Mouse (Mus musculus) midbrain, embryonic 12.5 days (tissue): Measurements from ENCODE around the gene Ctnnd2. TPM values are rescaled to one million over a fixed set of nuclear protein-coding genes. Genes with fewer than 3 reads are reported as not detected.
A peak's percentile ranks its signal among the peaks of the same experiment; 100 is the strongest.
"Not testable (repeated sequence)": the region's sequence is repeated elsewhere in the genome, so short reads cannot be mapped to it uniquely, and the experiment has no call there.

ENCODE experiments used
- ATAC-seq: fragments of 200-750 bp; cut with Nextera tagmentation; 2 replicates; pipeline ENCODE4 v1.8.0; 2017; ENCODE audit warnings: low read depth, moderate TSS enrichment, moderate library complexity; ENCODE audit not compliant: low FRiP score
- H3K27ac ChIP-seq: fragments of 300-500 bp; sonication (generic); replicated peaks from 2 replicates; pipeline ENCODE4 v1.5.1; 2016; ENCODE audit warnings: mild to moderate bottlenecking
- H3K27me3 ChIP-seq: fragments of 300-500 bp; sonication (generic); 2 replicates; pipeline ENCODE4 v1.6.1; 2016; ENCODE audit warnings: mild to moderate bottlenecking
- H3K36me3 ChIP-seq: fragments of 300-500 bp; sonication (generic); 2 replicates; pipeline ENCODE4 v1.6.1; 2016
- H3K4me1 ChIP-seq: fragments of 300-500 bp; sonication (generic); 2 replicates; pipeline ENCODE4 v1.6.1; 2016
- H3K4me2 ChIP-seq: fragments of 300-500 bp; sonication (generic); replicated peaks from 2 replicates; pipeline ENCODE4 v1.6.1; 2016; ENCODE audit warnings: mild to moderate bottlenecking, moderate library complexity
- H3K4me3 ChIP-seq: fragments of 300-500 bp; sonication (generic); 2 replicates; pipeline ENCODE4 v1.5.1; 2016; ENCODE audit warnings: mild to moderate bottlenecking
- H3K9ac ChIP-seq: fragments of 300-500 bp; sonication (generic); replicated peaks from 2 replicates; pipeline ENCODE4 v1.6.1; 2016; ENCODE audit warnings: mild to moderate bottlenecking, moderate library complexity
- H3K9me3 ChIP-seq: fragments of 300-500 bp; sonication (generic); 2 replicates; pipeline ENCODE4 v1.6.1; 2016; ENCODE audit warnings: mild to moderate bottlenecking
- WGBS: fragments of 180-500 bp; shearing (Covaris S2); methylation state at CpG from one replicate; pipeline ENCODE4 v1.1.7; 2016; 5-methylcytosine and 5-hydroxymethylcytosine counted together
- polyA plus RNA-seq: library from polyadenylated mRNA; unstranded; fragments of >200 nt; fragmentation: Nextera tagmentation; extraction: Ambion mirVana; gene quantifications from 2 replicates; pipeline ENCODE4 v1.2.1, GENCODE M21; 2016

The Ctnnd2 gene
- polyA plus RNA-seq: 40.4 and 47.4 TPM in 2 replicates

GRCm38 (mm10) chr15:30172391-30173281, at the start of gene Ctnnd2:
Gene Ctnnd2, plus strand, starts transcription at chr15:30172593.
- H3K36me3 ChIP-seq: no peaks in the 10 kb centered on the region
- WGBS: under 1% methylated on average over 100 of the region's 136 CpGs
- H3K9ac ChIP-seq: peak within 1 kb of the TSS; percentile 74
- H3K4me1 ChIP-seq: peaks cover 13% of the 10 kb centered on the region
- ATAC-seq: peak; percentile 90
- peak within 1 kb of the TSS; percentile 96 for H3K27ac ChIP-seq
- peak within 1 kb of the TSS; percentile 75 for H3K4me3 ChIP-seq
- H3K9me3 ChIP-seq: no peaks in the 10 kb centered on the region
- H3K27me3 ChIP-seq: 0 out of 2 replicates have a peak, but pooled peaks cover 12% of the 10 kb centered on the region
- peak within 1 kb of the TSS; percentile 73 for H3K4me2 ChIP-seq

GRCm38 (mm10) chr15:30130705-30131104, 41.7 kb upstream of the Ctnnd2 start:
- Histone ChIP-seq H3K4me1 (no peaks in the 10 kb centered on the region), H3K36me3 (no peaks in the 10 kb centered on the region), H3K27me3 (no peaks in the 10 kb centered on the region), H3K9me3 (no peaks in the 10 kb centered on the region), H3K27ac (no peak overlapping the region), H3K9ac (no peak overlapping the region), H3K4me3 (no peak overlapping the region), H3K4me2 (no peak overlapping the region)
- no peak for ATAC-seq
- WGBS: 70% methylated on average over 6 of the region's 6 CpGs

GRCm38 (mm10) chr15:30139626-30140025, 32.8 kb upstream of the Ctnnd2 start:
- H3K27ac ChIP-seq, H3K9me3 ChIP-seq, H3K4me1 ChIP-seq, ATAC-seq, H3K4me2 ChIP-seq, H3K9ac ChIP-seq, H3K36me3 ChIP-seq, H3K27me3 ChIP-seq, H3K4me3 ChIP-seq: not testable (repeated sequence)
- WGBS: 40% methylated on average over 1 of the region's 1 CpGs

GRCm38 (mm10) chr15:30145413-30145812, 27.0 kb upstream of the Ctnnd2 start:
- Histone ChIP-seq H3K27ac (no peak overlapping the region), H3K36me3 (no peaks in the 10 kb centered on the region), H3K9ac (no peak overlapping the region), H3K4me1 (no peaks in the 10 kb centered on the region), H3K9me3 (no peaks in the 10 kb centered on the region), H3K4me3 (no peak overlapping the region), H3K27me3 (no peaks in the 10 kb centered on the region), H3K4me2 (no peak overlapping the region)
- 85% methylated on average over 2 of the region's 2 CpGs for WGBS
- ATAC-seq: no peak

- Histone ChIP-seq H3K9me3 (no peaks in the 10 kb centered on the region), H3K27ac (no peak overlapping the region), H3K36me3 (no peaks in the 10 kb centered on the region), H3K4me3 (no peak overlapping the region), H3K9ac (no peak overlapping the region), H3K4me2 (no peak overlapping the region), H3K4me1 (no peaks in the 10 kb centered on the region), H3K27me3 (no peaks in the 10 kb centered on the region)
- 42% methylated on average over 2 of the region's 2 CpGs for WGBS
- ATAC-seq: no peak
These were observed 20.2 kb upstream of the Ctnnd2 start for GRCm38 (mm10) chr15:30152176-30152575.

GRCm38 (mm10) chr15:30157975-30158374, 14.4 kb upstream of the Ctnnd2 start:
- H3K4me1 ChIP-seq: no peaks in the 10 kb centered on the region
- H3K9me3 ChIP-seq: no peaks in the 10 kb centered on the region
- WGBS: 94% methylated on average over 1 of the region's 1 CpGs

GRCm38 (mm10) chr15:30170031-30170430, 2.4 kb upstream of the Ctnnd2 start:
- no peaks in the 10 kb centered on the region for H3K9me3 ChIP-seq
- no peaks in the 10 kb centered on the region for H3K36me3 ChIP-seq
- no peak for ATAC-seq
- 78% methylated on average over 8 of the region's 8 CpGs for WGBS
- no peak overlapping the region for H3K4me2 ChIP-seq
- H3K9ac ChIP-seq: no peak overlapping the region
- no peak overlapping the region for H3K27ac ChIP-seq
- H3K27me3 ChIP-seq: 0 out of 2 replicates have a peak, but pooled peaks cover 12% of the 10 kb centered on the region
- H3K4me3 ChIP-seq: no peak overlapping the region
- peaks cover 13% of the 10 kb centered on the region for H3K4me1 ChIP-seq

More at GRCm38 (mm10) chr15:30157975-30158374, 14.4 kb upstream of the Ctnnd2 start:
- ATAC-seq: no peak
- no peak overlapping the region for H3K4me3 ChIP-seq
- H3K27me3 ChIP-seq: no peaks in the 10 kb centered on the region
- no peak overlapping the region for H3K4me2 ChIP-seq
- no peaks in the 10 kb centered on the region for H3K36me3 ChIP-seq
- no peak overlapping the region for H3K9ac ChIP-seq
- H3K27ac ChIP-seq: no peak overlapping the region

- 15% methylated on average over 11 of the region's 11 CpGs for WGBS
These were observed 749 bp upstream of the Ctnnd2 start for GRCm38 (mm10) chr15:30171493-30172195.

GRCm38 (mm10) chr15:30173370-30173941, 1.1 kb downstream of the Ctnnd2 start:
- Histone ChIP-seq H3K36me3 (no peaks in the 10 kb centered on the region), H3K4me3 (peak overlapping the region; percentile 75), H3K27ac (peak overlapping the region; percentile 96), H3K4me2 (peak overlapping the region; percentile 73), H3K9me3 (no peaks in the 10 kb centered on the region), H3K4me1 (peaks cover 13% of the 10 kb centered on the region), H3K27me3 (0 out of 2 replicates have a peak, but pooled peaks cover 12% of the 10 kb centered on the region), H3K9ac (peak overlapping the region; percentile 74)
- under 1% methylated on average over 26 of the region's 29 CpGs for WGBS
- peak; percentile 66 for ATAC-seq

More at GRCm38 (mm10) chr15:30171493-30172195, 749 bp upstream of the Ctnnd2 start:
- Histone ChIP-seq H3K4me2 (peak overlapping the region; percentile 73), H3K27me3 (0 out of 2 replicates have a peak, but pooled peaks cover 12% of the 10 kb centered on the region), H3K9me3 (no peaks in the 10 kb centered on the region), H3K9ac (peak overlapping the region; percentile 74), H3K36me3 (no peaks in the 10 kb centered on the region), H3K4me1 (peaks cover 13% of the 10 kb centered on the region), H3K27ac (peak overlapping the region; percentile 96), H3K4me3 (peak overlapping the region; percentile 75)
- ATAC-seq: no peak

GRCm38 (mm10) chr15:30174321-30174720, 1.9 kb downstream of the Ctnnd2 start:
- peak overlapping the region; percentile 73 for H3K4me2 ChIP-seq
- peak overlapping the region; percentile 96 for H3K27ac ChIP-seq
- no peaks in the 10 kb centered on the region for H3K36me3 ChIP-seq
- H3K9me3 ChIP-seq: no peaks in the 10 kb centered on the region
- peaks cover 13% of the 10 kb centered on the region for H3K4me1 ChIP-seq
- 43% methylated on average over 7 of the region's 7 CpGs for whole genome bisulfite sequencing
- no peak for ATAC-seq
- peak overlapping the region; percentile 74 for H3K9ac ChIP-seq
- H3K4me3 ChIP-seq: peak overlapping the region; percentile 75
- H3K27me3 ChIP-seq: 0 out of 2 replicates have a peak, but pooled peaks cover 12% of the 10 kb centered on the region

- no peaks in the 10 kb centered on the region for H3K27me3 ChIP-seq
- H3K4me1 ChIP-seq: no peaks in the 10 kb centered on the region
- H3K36me3 ChIP-seq: no peaks in the 10 kb centered on the region
- H3K9me3 ChIP-seq: no peaks in the 10 kb centered on the region
- no peak overlapping the region for H3K27ac ChIP-seq
- no peak overlapping the region for H3K4me3 ChIP-seq
- ATAC-seq: no peak
- WGBS: 93% methylated on average over 7 of the region's 7 CpGs
- H3K4me2 ChIP-seq: no peak overlapping the region
- H3K9ac ChIP-seq: no peak overlapping the region
These were observed 11.6 kb downstream of the Ctnnd2 start for GRCm38 (mm10) chr15:30184020-30184419.
